Mouse (Mus musculus) hindbrain, embryonic 14.5 days (tissue): ENCODE measurements around the gene Tshz2. TPM values are rescaled to one million over a fixed set of nuclear protein-coding genes. Genes with fewer than 3 reads are reported as not detected.

Experiments
- ATAC-seq: fragments of 200-750 bp; cut with Nextera tagmentation; 2 replicates; pipeline ENCODE4 v1.8.0; 2017; ENCODE audit warnings: moderate number of reproducible peaks, mild to moderate bottlenecking, moderate TSS enrichment, moderate library complexity; ENCODE audit not compliant: low FRiP score
- DNase-seq: peaks from one replicate; pipeline ENCODE4 v3.0.0-alpha.2; 2015; ENCODE audit warnings: low spot score
- H3K27ac ChIP-seq: fragments of 300-500 bp; sonication (generic); 2 replicates; pipeline ENCODE4 v1.5.1; 2014; ENCODE audit warnings: mild to moderate bottlenecking, moderate library complexity
- H3K27me3 ChIP-seq: fragments of 300-500 bp; sonication (generic); 2 replicates; pipeline ENCODE4 v1.6.1; 2014; ENCODE audit warnings: mild to moderate bottlenecking, low read length, mixed read lengths; ENCODE audit not compliant: control insufficient read depth, insufficient read depth
- H3K36me3 ChIP-seq: fragments of 300-500 bp; sonication (generic); replicated peaks from 2 replicates; pipeline ENCODE4 v1.6.1; 2014; ENCODE audit not compliant: control insufficient read depth, insufficient read depth
- H3K4me1 ChIP-seq: fragments of 300-500 bp; sonication (generic); replicated peaks from 2 replicates; pipeline ENCODE4 v1.6.1; 2014; ENCODE audit warnings: antibody characterized with exemption, low read length, mixed read lengths; ENCODE audit not compliant: control insufficient read depth, insufficient read depth
- H3K4me2 ChIP-seq: fragments of 300-500 bp; sonication (generic); replicated peaks from 2 replicates; pipeline ENCODE4 v1.6.1; 2014; ENCODE audit warnings: mild to moderate bottlenecking, moderate library complexity
- H3K4me3 ChIP-seq: fragments of 300-500 bp; sonication (generic); replicated peaks from 2 replicates; pipeline ENCODE4 v1.5.1; 2014; ENCODE audit warnings: mild to moderate bottlenecking, low read length
- H3K9ac ChIP-seq: fragments of 300-500 bp; sonication (generic); 2 replicates; pipeline ENCODE4 v1.6.1; 2014
- H3K9me3 ChIP-seq: fragments of 300-500 bp; sonication (generic); 2 replicates; pipeline ENCODE4 v1.6.1; 2016; ENCODE audit warnings: low read length; ENCODE audit not compliant: control insufficient read depth
- WGBS: fragments of 180-500 bp; shearing (Covaris S2); extraction: QIAGEN DNeasy Blood & Tissue Kit; methylation state at CpG from one replicate; pipeline ENCODE4 v1.1.7; 2014; 5-methylcytosine and 5-hydroxymethylcytosine counted together
- polyA plus RNA-seq: library from polyadenylated mRNA; unstranded; fragments of >200 nt; fragmentation: Nextera tagmentation; extraction: Ambion mirVana; gene quantifications from 2 replicates; pipeline ENCODE4 v1.2.1, GENCODE M21; 2014

Gene Tshz2
- polyA plus RNA-seq, 1 experiment from 2014 or later = 38.1 TPM

DNA sequence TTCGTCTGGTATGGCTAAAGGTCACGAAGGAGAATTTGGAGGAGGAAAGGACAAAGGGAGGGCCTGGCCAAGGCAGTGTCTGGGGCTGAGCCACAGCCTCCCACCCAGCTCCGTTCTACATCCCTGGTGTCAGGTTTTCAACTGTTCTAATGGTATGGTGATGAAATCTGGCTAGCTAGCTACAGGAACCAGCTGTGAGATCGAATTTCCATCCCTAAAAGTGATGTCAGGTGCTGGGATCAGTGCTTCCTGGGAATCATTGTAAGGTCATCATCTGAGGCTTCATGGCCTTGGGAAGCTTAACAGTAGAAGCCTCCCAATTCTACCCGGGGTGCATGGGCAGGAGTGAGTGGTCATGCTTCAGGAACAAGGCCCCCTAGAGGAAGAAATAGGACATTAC lies 171.6 kb downstream of the Tshz2 start:
- WGBS = 88% methylated on average over 5 of the region's 5 CpGs
- ATAC-seq (no peak), DNase-seq (no peak)
- H3K4me2 ChIP-seq = no peak overlapping the region
- H3K27ac ChIP-seq = no peak overlapping the region
- H3K27me3 ChIP-seq = no peaks in the 10 kb centered on the region
- no peaks in the 10 kb centered on the region for H3K9me3 ChIP-seq
- no peak overlapping the region for H3K9ac ChIP-seq
- no peak overlapping the region for H3K4me3 ChIP-seq
- H3K36me3 ChIP-seq = no peaks in the 10 kb centered on the region
- H3K4me1 ChIP-seq = 0 out of 2 replicates have a peak, but pooled peaks cover 6% of the 10 kb centered on the region

- Histone ChIP-seq H3K4me2 (no peak overlapping the region), H3K9ac (no peak overlapping the region), H3K27ac (no peak overlapping the region), H3K4me1 (peaks cover 7% of the 10 kb centered on the region; the same call in 1 of the 2 replicates), H3K36me3 (no peaks in the 10 kb centered on the region), H3K4me3 (no peak overlapping the region), H3K9me3 (no peaks in the 10 kb centered on the region), H3K27me3 (no peaks in the 10 kb centered on the region)
- ATAC-seq = no peak
- DNase-seq = no peak
- 89% methylated on average over 12 of the region's 12 CpGs for WGBS
These were observed 172.7 kb downstream of the Tshz2 start for GRCm38 (mm10) chr2:169805545-169805944.

DNA sequence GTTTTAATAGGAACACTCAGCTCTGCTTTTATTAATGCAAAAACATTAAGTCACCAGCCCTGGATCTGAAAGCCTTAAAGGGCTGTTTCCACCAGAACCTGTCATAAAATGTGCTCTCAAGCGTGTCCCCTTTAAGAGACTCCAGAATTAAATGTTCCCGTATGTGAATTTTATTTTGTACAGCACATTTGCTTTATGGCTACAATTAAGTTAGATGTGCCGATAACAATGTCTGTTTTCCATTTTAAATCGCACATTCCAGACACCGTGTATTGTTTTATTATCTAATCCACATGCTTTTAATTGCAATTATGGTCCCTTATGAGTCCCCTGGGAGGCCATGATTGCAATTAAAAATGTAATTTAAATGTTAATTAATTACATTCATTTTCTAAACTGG lies 178.8 kb downstream of the Tshz2 start:
- no peaks in the 10 kb centered on the region for H3K9me3 ChIP-seq
- peak overlapping the region; percentile 19; the same call in 1 of the 2 replicates for H3K4me2 ChIP-seq
- no peak; the same call in 1 of the 2 replicates for ATAC-seq
- H3K27me3 ChIP-seq = no peaks in the 10 kb centered on the region
- peaks cover 32% of the 10 kb centered on the region for H3K4me1 ChIP-seq
- no peak overlapping the region for H3K9ac ChIP-seq
- H3K27ac ChIP-seq = peak overlapping the region; percentile 81
- WGBS = 45% methylated on average over 5 of the region's 5 CpGs
- H3K4me3 ChIP-seq = no peak overlapping the region
- DNase-seq = peak; percentile 76
- no peaks in the 10 kb centered on the region for H3K36me3 ChIP-seq

DNA sequence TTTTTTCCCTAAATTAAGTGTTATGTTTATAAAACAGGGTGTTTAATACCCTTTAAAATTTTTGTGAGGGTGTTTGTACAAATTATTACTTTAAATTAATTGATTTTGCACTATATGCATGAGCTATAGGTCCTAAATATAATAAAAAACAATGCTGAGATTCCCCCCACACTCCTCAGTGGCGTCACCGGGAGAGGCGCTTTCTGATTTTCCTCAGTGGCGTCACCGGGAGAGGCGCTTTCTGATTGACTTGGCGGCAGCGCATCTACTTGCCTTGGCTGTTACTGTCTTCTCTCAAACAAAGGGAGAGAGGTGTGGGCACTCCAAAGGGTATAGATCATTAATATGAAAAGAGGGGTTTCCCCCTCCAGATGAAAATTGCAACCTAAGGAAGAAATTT lies 179.2 kb downstream of the Tshz2 start:
- ATAC-seq (peak; percentile 47; the same call in 1 of the 2 replicates), DNase-seq (peak; percentile 67)
- H3K27ac ChIP-seq = peak overlapping the region; percentile 76
- H3K9ac ChIP-seq = no peak overlapping the region
- H3K9me3 ChIP-seq = no peaks in the 10 kb centered on the region
- H3K4me1 ChIP-seq = peaks cover 32% of the 10 kb centered on the region
- H3K4me3 ChIP-seq = no peak overlapping the region
- H3K27me3 ChIP-seq = no peaks in the 10 kb centered on the region
- no peaks in the 10 kb centered on the region for H3K36me3 ChIP-seq
- H3K4me2 ChIP-seq = no peak overlapping the region
- 50% methylated on average over 8 of the region's 8 CpGs for WGBS

DNA sequence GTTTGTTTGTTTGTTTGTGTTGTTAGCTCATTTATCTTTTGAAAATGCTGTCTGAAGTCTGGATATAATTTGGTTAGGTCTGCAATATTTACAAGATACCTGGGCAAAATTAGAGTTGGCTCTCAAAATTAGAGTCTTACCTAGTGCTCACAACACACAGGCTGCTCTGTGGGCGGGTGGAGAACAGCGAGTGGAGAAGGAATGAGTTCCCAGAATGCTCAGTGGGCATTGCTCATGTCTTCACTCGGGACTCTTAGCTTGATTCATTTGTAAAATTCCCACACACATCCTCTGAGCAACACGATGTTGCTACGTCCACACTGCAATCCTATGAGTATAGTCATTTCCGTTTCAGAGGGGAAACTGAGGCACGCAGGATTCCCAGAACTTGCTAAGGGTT lies 180.1 kb downstream of the Tshz2 start:
- DNase-seq (no peak), ATAC-seq (no peak)
- H3K9me3 ChIP-seq = no peaks in the 10 kb centered on the region
- 89% methylated on average over 7 of the region's 7 CpGs for WGBS
- no peak overlapping the region for H3K4me3 ChIP-seq
- no peak overlapping the region for H3K27ac ChIP-seq
- H3K36me3 ChIP-seq = no peaks in the 10 kb centered on the region
- peaks cover 26% of the 10 kb centered on the region for H3K4me1 ChIP-seq
- H3K4me2 ChIP-seq = no peak overlapping the region
- H3K9ac ChIP-seq = no peak overlapping the region
- H3K27me3 ChIP-seq = no peaks in the 10 kb centered on the region

DNA sequence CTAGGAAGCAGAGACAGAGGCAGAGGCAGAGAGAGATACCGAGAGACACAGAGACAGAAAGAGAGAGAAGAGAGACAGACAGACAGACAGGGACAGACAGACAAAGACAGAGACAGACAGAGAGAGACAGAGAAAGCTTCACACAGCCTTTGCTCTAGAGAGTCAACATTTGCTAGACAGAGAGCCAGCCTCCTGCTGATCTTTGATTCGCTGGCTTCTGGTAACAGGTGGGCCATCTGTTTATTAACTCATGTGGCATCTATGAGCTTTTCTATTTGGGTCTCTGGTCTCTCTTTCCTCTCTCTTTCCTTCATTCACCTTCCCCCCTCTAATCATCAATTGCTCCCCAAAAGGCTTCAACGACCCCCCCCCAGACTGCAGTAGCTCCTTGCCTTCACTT lies 181.5 kb downstream of the Tshz2 start:
- H3K27ac ChIP-seq = no peak overlapping the region
- no peak for DNase-seq

DNA sequence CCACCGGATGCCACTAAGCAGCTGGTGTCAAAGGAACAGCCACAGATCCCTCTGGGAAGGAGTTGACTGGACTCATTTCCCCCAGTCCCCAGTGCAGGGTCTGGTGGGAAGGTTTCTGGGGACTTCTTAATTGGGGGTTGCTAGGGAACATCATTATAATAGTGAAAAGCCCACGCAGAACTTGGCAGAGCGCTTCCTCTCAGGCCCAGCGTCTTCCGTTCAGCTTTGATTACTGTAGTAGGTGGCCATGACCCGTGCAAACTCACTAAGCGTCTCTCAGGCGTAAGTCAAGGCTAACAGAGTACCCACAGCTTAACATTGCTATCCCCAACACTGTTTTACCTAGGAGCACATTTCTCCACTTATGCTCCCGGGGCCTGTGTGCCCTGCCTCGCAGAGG lies 181.9 kb downstream of the Tshz2 start:
- Histone ChIP-seq H3K27me3 (no peaks in the 10 kb centered on the region), H3K27ac (no peak overlapping the region), H3K9ac (no peak overlapping the region), H3K4me2 (no peak overlapping the region), H3K9me3 (no peaks in the 10 kb centered on the region), H3K4me3 (no peak overlapping the region), H3K36me3 (no peaks in the 10 kb centered on the region), H3K4me1 (peaks cover 26% of the 10 kb centered on the region)
- WGBS = 47% methylated on average over 10 of the region's 10 CpGs
- 0 out of 2 replicates have a peak, but pooled peaks have one; percentile 28 for ATAC-seq
- no peak for DNase-seq

More for the DNA sequence above, 181.5 kb downstream of the Tshz2 start:
- WGBS = 57% methylated on average over 3 of the region's 3 CpGs
- no peak overlapping the region for H3K9ac ChIP-seq
- H3K4me2 ChIP-seq = no peak overlapping the region
- no peak overlapping the region for H3K4me3 ChIP-seq
- ATAC-seq = no peak
- no peaks in the 10 kb centered on the region for H3K36me3 ChIP-seq
- H3K27me3 ChIP-seq = no peaks in the 10 kb centered on the region
- H3K9me3 ChIP-seq = no peaks in the 10 kb centered on the region
- peaks cover 26% of the 10 kb centered on the region for H3K4me1 ChIP-seq

DNA sequence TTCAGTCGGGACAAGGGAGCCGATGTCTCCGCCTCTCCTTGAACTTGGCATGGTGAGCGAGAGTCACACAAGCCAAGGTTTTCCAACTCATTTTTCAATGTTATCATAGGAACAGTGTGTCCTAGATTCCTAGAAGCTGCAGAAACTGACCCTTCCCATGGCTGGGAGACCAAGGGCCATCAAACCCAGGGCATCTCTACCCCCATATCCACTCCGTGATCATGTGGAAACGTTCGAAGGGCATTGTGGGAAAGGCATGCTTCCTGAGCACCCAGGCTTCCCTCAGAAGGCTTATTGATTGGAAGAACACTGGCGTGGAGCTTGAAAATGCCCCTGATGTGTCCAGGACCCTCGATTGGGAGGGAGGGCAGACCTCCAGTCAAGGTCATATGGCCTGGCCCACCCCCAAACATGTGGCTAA lies 188.2 kb downstream of the Tshz2 start:
- Histone ChIP-seq H3K4me3 (no peak overlapping the region), H3K4me1 (peaks cover 10% of the 10 kb centered on the region), H3K27me3 (no peaks in the 10 kb centered on the region), H3K4me2 (no peak overlapping the region), H3K9me3 (no peaks in the 10 kb centered on the region), H3K9ac (no peak overlapping the region), H3K36me3 (no peaks in the 10 kb centered on the region), H3K27ac (no peak overlapping the region)
- ATAC-seq = no peak
- 84% methylated on average over 9 of the region's 9 CpGs for WGBS
- DNase-seq = no peak

- ATAC-seq (peak; percentile 57; the same call in 1 of the 2 replicates), DNase-seq (no peak)
- H3K9me3 ChIP-seq = no peaks in the 10 kb centered on the region
- peaks cover 10% of the 10 kb centered on the region for H3K4me1 ChIP-seq
- 56% methylated on average over 12 of the region's 12 CpGs for WGBS
- H3K27ac ChIP-seq = peak overlapping the region; percentile 80
- no peaks in the 10 kb centered on the region for H3K27me3 ChIP-seq
- H3K9ac ChIP-seq = peak overlapping the region; percentile 30
- peak overlapping the region; percentile 29; the same call in 1 of the 2 replicates for H3K4me2 ChIP-seq
- H3K36me3 ChIP-seq = no peaks in the 10 kb centered on the region
- no peak overlapping the region for H3K4me3 ChIP-seq
These were observed 193.1 kb downstream of the Tshz2 start for GRCm38 (mm10) chr2:169825908-169826307.

GRCm38 (mm10) chr2:169826316-169826715 lies 193.5 kb downstream of the Tshz2 start:
- Histone ChIP-seq H3K27me3 (no peaks in the 10 kb centered on the region), H3K36me3 (no peaks in the 10 kb centered on the region), H3K4me1 (peaks cover 10% of the 10 kb centered on the region), H3K4me3 (no peak overlapping the region), H3K9me3 (no peaks in the 10 kb centered on the region), H3K27ac (peak overlapping the region; percentile 80), H3K9ac (peak overlapping the region; percentile 30), H3K4me2 (peak overlapping the region; percentile 29; the same call in 1 of the 2 replicates)
- WGBS = 39% methylated on average over 15 of the region's 15 CpGs
- DNase-seq (peak; percentile 40), ATAC-seq (no peak)
